Mouse (Mus musculus) myocyte (in vitro differentiated cells): ENCODE measurements at regions not wholly inside any gene's neighbourhood (a gene's known extent, or its start where the extent isn't known, plus 50 kb on each side); places are given as distances from the start of the nearest gene placed in this dataset.

Experiments used
- CEBPB ChIP-seq: IDR thresholded peaks from 2 replicates; pipeline ENCODE4 v1.6.1; 2011; ENCODE audit warnings: mild to moderate bottlenecking, moderate library complexity; ENCODE audit not compliant: poor library complexity, insufficient read depth, severe bottlenecking
- E2F4 ChIP-seq: IDR thresholded peaks from one replicate; pipeline ENCODE4 v1.6.1; 2011; ENCODE audit warnings: mild to moderate bottlenecking, control low read depth, moderate library complexity; ENCODE audit not compliant: insufficient read depth
- MAX ChIP-seq: IDR thresholded peaks from one replicate; pipeline ENCODE4 v1.6.1; 2011; ENCODE audit warnings: low read depth, mild to moderate bottlenecking, control low read depth
- MYOD1 ChIP-seq, 3 experiments: IDR thresholded peaks; one replicate each; pipeline ENCODE4 v1.6.1; 2011; ENCODE audit warnings: control low read depth in 2 of 3, low read depth in 2 of 3, mild to moderate bottlenecking in 2 of 3, moderate library complexity in 1 of 3; ENCODE audit not compliant: insufficient read length in 2 of 3, control insufficient read depth in 1 of 3
- MYOG ChIP-seq, 3 experiments: IDR thresholded peaks; one replicate each; pipeline ENCODE4 v1.6.1; 2011; ENCODE audit warnings: control low read depth in 2 of 3, low read depth in 2 of 3, mild to moderate bottlenecking in 2 of 3; ENCODE audit not compliant: insufficient read length in 2 of 3, control insufficient read depth in 1 of 3, insufficient read depth in 1 of 3
- POLR2A ChIP-seq: IDR thresholded peaks from one replicate; pipeline ENCODE4 v1.6.1; 2011; ENCODE audit warnings: low read depth, mild to moderate bottlenecking, control low read depth, moderate library complexity; ENCODE audit not compliant: insufficient read length
- POLR2AphosphoS2 ChIP-seq: IDR thresholded peaks from one replicate; pipeline ENCODE4 v1.6.1; 2011; ENCODE audit warnings: low read depth, control low read depth; ENCODE audit not compliant: insufficient read length
- TCF3 ChIP-seq: IDR thresholded peaks from one replicate; pipeline ENCODE4 v1.6.1; 2011; ENCODE audit warnings: low read depth, control low read depth; ENCODE audit not compliant: insufficient read length

DNA sequence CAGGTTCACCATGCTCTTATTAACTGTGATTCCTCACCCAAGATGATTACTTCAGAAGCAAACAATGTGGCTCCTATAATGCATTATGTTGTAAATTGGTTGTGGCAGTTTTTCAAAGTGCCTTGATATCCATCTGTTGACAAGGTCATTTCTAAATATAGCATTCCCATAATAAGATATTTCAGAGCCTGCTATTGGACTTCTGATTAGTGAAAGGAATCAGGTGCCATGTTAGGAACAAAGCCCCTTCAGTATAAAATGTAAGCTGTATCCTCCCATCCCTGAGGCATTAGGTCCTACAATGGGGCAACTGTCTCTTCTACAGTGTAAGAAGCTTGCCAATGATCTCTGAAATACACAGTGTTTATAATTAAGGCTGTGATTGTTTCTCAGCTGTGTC lies 130.2 kb upstream of the Tmeff2 start:
- TF ChIP-seq POLR2A = no peak
- no peak for TF ChIP-seq MAX
- no peak for TF ChIP-seq POLR2AphosphoS2
- no peak for TF ChIP-seq E2F4
- no peak for TF ChIP-seq MYOD1 (IDR thresholded peaks at IDR 0.05; ENCODE audit: control insufficient read depth in 1 of 3, insufficient read length in 2 of 3, low read depth in 2 of 3)
- no peak for TF ChIP-seq TCF3
- no peak for TF ChIP-seq CEBPB
- TF ChIP-seq MYOG (IDR thresholded peaks at IDR 0.05; ENCODE audit: control insufficient read depth in 1 of 3, insufficient read depth in 1 of 3, insufficient read length in 2 of 3, low read depth in 2 of 3) = no peak
